Mouse (Mus musculus) kidney, postnatal 4 days (tissue): Measurements from ENCODE around the gene Dhrs9.
A peak's percentile ranks its signal among the peaks of the same experiment; 100 is the strongest.

Source experiments
- DNase-seq, 2 experiments: peaks; one replicate each; pipeline ENCODE4 v3.0.0; 2021; ENCODE audit warnings: mixed read lengths in 2 of 2

Dhrs9 gene

DNA sequence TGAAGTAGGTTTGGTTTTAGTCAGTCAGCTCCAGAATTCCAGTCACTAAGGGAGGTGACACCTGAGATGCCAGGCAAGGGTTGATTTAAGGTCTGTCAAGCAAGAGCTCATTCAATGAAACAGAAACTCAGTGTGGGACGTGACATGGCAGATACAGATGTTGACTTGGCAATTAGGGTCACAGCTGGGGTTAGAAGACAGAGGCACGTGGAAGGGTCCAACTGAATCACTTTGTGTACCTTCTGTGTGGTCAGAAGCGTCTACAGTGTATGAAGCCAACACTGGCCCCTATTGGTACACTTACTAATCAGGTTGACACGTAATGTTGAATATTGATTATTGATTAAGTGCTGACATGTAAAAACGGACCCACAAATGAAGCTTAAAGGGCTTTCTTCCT is 44.6 kb downstream of the Dhrs9 start:
- no peak for DNase-seq

DNA sequence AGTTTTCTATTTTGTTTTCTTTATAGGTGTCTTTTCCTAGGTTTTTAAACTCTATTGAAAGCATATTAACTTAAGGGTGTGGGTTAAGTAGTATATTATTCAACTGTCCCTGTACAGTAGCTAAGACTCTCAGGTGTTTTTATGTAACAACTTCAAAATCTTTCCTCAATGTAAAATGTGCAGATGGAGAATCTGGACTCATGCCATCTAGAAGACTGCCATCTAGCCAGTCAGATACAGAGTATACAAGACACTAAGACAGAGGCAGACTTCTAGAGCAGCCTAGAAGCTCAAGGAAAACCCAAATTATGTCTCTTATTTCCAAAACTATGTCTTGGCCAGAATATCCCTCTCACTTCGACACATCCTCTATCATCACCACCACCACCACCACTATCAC is 45.8 kb downstream of the Dhrs9 start:
- DNase-seq, result no peak

DNA sequence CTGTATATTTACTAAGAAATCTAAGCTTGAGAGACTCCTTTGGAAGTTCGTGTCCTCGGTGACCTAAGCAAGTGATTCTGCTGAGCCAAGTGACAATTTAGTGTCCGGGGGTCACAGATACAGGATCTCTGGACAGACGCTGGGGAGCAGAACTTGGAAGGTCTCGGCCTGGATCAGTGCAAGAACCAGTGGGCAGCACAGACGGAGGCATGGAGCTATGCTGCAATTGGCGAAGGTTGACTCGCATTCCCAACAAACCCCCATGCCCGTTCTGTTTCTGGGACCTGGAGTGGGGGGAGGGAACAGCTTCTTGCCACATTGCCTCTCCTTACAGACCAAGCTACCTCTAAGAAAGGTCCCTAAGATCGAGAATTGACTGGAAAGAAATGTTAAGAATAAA is 46.9 kb downstream of the Dhrs9 start:
- no peak for DNase-seq

DNA sequence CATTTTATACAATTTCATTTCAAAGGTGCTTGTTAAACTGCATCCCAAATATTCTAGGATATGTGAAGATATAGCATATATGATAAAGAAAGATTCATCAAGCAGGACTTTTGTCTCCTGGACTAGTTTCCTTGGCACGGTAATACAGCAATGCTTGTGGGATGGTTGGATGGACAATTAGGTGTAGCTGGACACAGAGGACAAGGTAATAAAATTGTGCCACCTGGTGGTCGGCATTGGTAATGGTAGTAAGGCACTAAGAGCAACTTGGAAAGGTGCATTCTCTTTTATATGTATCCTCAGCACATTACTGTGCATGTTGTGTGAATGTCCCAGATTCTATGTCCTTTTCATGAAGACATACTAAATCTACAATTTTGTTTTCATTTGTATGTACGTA is 47.9 kb downstream of the Dhrs9 start:
- peak; percentile 84 for DNase-seq

DNA sequence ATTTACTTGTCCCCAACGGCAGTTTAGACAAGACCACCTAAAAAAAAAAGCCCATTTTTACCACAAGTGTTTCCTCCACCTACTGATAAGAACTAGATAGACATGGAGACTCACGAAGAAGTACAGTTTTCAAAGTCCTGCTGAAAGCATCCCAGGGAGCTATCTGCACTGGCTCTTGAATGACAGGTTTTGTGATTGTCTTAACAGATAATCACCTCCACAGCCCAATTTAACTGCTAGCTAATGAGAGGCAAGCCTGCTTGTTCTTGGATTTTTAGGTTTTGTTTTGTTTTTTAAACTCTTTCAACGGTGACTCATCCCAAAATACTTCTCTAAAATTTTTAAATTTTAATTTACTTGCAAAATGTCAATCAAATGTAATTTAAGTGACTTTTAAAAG is 61.4 kb downstream of the Dhrs9 start:
- DNase-seq, result no peak

DNA sequence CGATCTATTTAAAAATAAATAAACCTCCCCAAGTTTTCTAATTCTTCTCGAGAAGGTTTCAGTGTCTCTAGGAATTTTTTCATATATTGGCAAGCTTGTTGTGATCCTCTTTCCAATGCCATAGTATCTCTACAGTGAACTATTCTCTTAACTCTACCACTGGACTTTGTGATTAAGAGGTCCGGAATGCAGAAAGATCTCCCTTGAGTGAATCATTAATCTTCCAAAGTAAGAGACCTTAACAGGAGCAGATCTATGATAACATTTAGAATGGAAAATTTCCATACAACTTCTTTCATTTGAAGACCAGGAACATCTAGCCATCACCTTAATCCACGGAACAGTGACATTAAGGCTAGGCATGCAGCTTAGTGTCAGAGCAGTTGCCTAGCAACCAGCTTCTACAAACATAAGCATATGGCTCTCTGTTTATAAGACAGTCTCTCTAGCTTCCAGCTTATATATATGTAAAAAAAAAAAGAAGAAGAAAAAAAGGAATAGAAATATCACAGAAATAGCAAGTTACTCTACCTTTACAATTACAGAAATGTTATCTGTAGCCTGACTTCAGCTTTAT is 65.7 kb downstream of the Dhrs9 start:
- no peak for DNase-seq

DNA sequence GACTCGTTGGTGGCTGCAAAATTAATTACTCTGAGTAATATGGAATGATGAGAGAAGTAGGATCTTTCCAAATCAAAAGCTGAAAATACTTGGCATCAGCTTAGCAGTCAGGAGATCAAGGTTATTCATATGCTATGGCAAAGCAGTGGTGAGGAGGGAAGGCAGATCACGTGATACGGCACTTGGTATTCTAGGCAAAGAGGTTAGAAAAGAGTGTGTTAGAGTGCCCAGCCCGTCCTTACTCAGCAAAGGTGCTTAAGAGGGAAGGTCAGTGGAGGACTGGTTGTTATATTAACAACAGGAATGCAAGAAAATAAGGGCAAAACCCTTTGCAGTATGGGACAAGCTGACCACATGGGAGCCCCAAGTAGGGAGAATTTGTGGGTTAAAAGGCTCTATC is 68.3 kb downstream of the Dhrs9 start:
- no peak for DNase-seq

DNA sequence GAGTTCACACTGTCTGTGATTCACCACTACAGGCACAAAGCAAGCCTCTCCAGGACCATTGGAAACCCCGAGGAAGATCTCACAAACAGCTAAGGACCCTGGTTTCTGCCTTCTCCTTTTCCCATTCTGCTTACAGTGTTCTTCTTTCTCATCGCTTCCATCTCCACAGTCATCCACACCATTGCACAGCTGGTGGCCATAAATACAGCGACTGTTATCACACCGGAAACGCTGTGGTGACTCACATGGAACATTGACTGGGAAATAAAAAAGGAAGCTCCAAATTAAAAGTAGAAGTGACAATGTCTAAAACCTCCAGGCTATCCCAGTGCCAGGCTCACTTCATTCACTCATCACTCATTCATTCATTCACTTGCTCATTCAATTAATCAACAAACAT is 70.9 kb downstream of the Dhrs9 start:
- DNase-seq, result no peak
